Mouse (Mus musculus): Measurements from ENCODE around the gene Mllt3. TPM values are rescaled to one million over a fixed set of nuclear protein-coding genes. Genes with fewer than 3 reads are reported as not detected.

Gene Mllt3
- total RNA-seq, 2 experiments from 2014 or later: 52.2 to 56.0 TPM

- DNase-seq: no peak
Measured at GRCm38 (mm10) chr4:87767711-87768561, 265.2 kb downstream of the Mllt3 start.

- no peak for DNase-seq
Measured at GRCm38 (mm10) chr4:87765729-87766128, 267.4 kb downstream of the Mllt3 start.

GRCm38 (mm10) chr4:87761075-87761474 lies 272.1 kb downstream of the Mllt3 start:
- DNase-seq: no peak

- DNase-seq: no peak
Measured at GRCm38 (mm10) chr4:87760297-87760696, 272.9 kb downstream of the Mllt3 start.

GRCm38 (mm10) chr4:87759625-87760024 lies 273.5 kb downstream of the Mllt3 start:
- no peak for DNase-seq

GRCm38 (mm10) chr4:87759110-87759509 lies 274.1 kb downstream of the Mllt3 start:
- no peak for DNase-seq

GRCm38 (mm10) chr4:87751515-87751864 lies 281.7 kb downstream of the Mllt3 start:
- no peak for DNase-seq

- no peak for DNase-seq
Measured at GRCm38 (mm10) chr4:87750856-87751514, 282.2 kb downstream of the Mllt3 start.

GRCm38 (mm10) chr4:87749532-87750234 lies 283.5 kb downstream of the Mllt3 start:
- DNase-seq: no peak

- DNase-seq: no peak
Measured at GRCm38 (mm10) chr4:87745016-87745645, 288.0 kb downstream of the Mllt3 start.

- no peak for DNase-seq
Measured at GRCm38 (mm10) chr4:87739524-87740128, 293.5 kb downstream of the Mllt3 start.

- DNase-seq: no peak
Measured at GRCm38 (mm10) chr4:87739104-87739503, 294.1 kb downstream of the Mllt3 start.

GRCm38 (mm10) chr4:87737201-87737806 lies 295.9 kb downstream of the Mllt3 start:
- DNase-seq: no peak

GRCm38 (mm10) chr4:87736779-87737178 lies 296.4 kb downstream of the Mllt3 start:
- DNase-seq: no peak

GRCm38 (mm10) chr4:87731118-87731672 lies 302.0 kb downstream of the Mllt3 start:
- DNase-seq: no peak

- peak; percentile 59 to 65 for DNase-seq
Measured at GRCm38 (mm10) chr4:87728581-87728980, 304.6 kb downstream of the Mllt3 start.

GRCm38 (mm10) chr4:87723448-87723847 lies 309.7 kb downstream of the Mllt3 start:
- DNase-seq: no peak
